Comparison of ENCODE assay signal across 13 mouse cellular contexts in the genomic region with DNA sequence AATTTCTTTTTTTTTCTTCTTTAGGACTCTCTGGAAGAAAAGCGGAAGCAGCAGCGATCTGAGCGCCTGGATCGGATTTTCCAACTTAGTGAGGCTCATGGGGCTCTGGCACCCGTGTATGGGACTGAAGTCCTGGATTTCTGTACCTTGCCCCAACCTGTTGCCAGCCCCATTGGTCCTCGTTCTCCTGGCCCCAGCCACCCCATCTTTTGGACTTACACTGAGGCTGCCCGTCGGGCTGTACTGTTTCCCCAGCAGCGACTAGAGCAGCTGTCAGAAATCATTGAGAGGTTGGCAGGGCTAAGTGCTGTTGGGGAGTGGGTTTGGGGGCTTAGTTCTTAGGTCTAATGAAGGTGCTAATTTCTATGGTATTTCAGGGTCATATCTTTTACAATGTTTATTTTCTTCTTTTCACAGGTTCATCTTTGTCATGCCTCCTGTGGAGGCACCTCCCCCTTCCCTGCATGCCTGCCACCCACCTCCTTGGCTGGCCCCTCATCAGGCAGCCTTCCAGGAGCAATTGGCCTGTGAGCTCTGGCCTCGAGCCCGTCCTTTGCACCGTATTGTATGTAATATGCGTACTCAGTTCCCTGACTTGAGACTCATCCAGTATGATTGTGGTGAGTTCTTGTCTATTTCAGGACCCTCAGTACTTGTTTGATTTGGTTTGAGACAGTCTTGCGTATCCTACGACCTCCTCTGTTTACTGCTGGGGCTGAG. TPM values are rescaled to one million over a fixed set of nuclear protein-coding genes. Genes with fewer than 3 reads are reported as not detected.
A peak's percentile ranks its signal among the peaks of the same experiment; 100 is the strongest.
DNase-seq lines count a peak whose midpoint lies in the region; ATAC-seq and TF ChIP-seq lines count a peak whose summit lies in the region.
"Had no signal": no experiment of that assay in that cellular context is flagged by ENCODE, and none has a peak within 500 bp of the region (broad histone marks: within the 10 kb centered on the region; RNA-seq: fewer than 3 reads in every experiment).

No protein-coding gene starts in this region.

- H3K36me3 ChIP-seq in forebrain, embryonic 14.5 days (ENCODE audit: control insufficient read depth, insufficient read depth, low read length): peaks cover 82% of the 10 kb centered on the region
- H3K36me3 ChIP-seq in forebrain, embryonic 12.5 days (replicated peaks): peaks cover 78% of the 10 kb centered on the region
- H3K36me3 ChIP-seq in kidney, adult 2 months (ENCODE audit: control insufficient read depth, insufficient read depth, low read length): peaks cover 20% of the 10 kb centered on the region

- no peak overlapping the region for H3K27ac ChIP-seq in forebrain, embryonic 14.5 days (ENCODE audit: low read depth, low read length)
- no peak overlapping the region for H3K27ac ChIP-seq in forebrain, embryonic 12.5 days
- H3K27ac ChIP-seq in kidney, adult 2 months (ENCODE audit: insufficient read depth, low read depth, low read length): no peak overlapping the region
- H3K27ac ChIP-seq: limb, embryonic 15.5 days had no signal

- no peaks in the 10 kb centered on the region for H3K9me3 ChIP-seq in forebrain, embryonic 14.5 days (replicated peaks; ENCODE audit: control insufficient read depth, low read length)
- H3K9me3 ChIP-seq in forebrain, embryonic 12.5 days: no peaks in the 10 kb centered on the region
- H3K9me3 ChIP-seq: limb, embryonic 15.5 days had no signal

- no peak for TF ChIP-seq POLR2A in kidney, adult 2 months (IDR thresholded peaks at IDR 0.05; ENCODE audit: low read depth, low read length)

- H3K4me1 ChIP-seq in forebrain, embryonic 14.5 days (ENCODE audit: control insufficient read depth, insufficient read depth, low read length): no peaks in the 10 kb centered on the region
- H3K4me1 ChIP-seq in forebrain, embryonic 12.5 days: no peaks in the 10 kb centered on the region
- no peaks in the 10 kb centered on the region for H3K4me1 ChIP-seq in kidney, adult 2 months (ENCODE audit: control insufficient read depth, insufficient read depth, low read length)
- H3K4me1 ChIP-seq: limb, embryonic 15.5 days had no signal

- H3K4me3 ChIP-seq in forebrain, embryonic 14.5 days (ENCODE audit: low read depth, low read length): no peak overlapping the region
- H3K4me3 ChIP-seq in forebrain, embryonic 12.5 days (replicated peaks): no peak overlapping the region
- H3K4me3 ChIP-seq in kidney, adult 2 months (ENCODE audit: insufficient read depth, low read depth, low read length): no peak overlapping the region
- H3K4me3 ChIP-seq: limb, embryonic 15.5 days had no signal

- no peak for TF ChIP-seq CTCF in kidney, adult 2 months (conservative IDR thresholded peaks at IDR 0.05; ENCODE audit: insufficient read depth, insufficient read length, low read depth, low read length)

- 77% methylated on average over 15 of the region's 15 CpGs for WGBS in forebrain, embryonic 14.5 days
- WGBS in forebrain, embryonic 12.5 days: 93% methylated on average over 15 of the region's 15 CpGs
- WGBS in kidney, adult 2 months: 78% methylated on average over 15 of the region's 15 CpGs

- H3K4me2 ChIP-seq in forebrain, embryonic 14.5 days (ENCODE audit: low read length): no peak overlapping the region
- H3K4me2 ChIP-seq in forebrain, embryonic 12.5 days: no peak overlapping the region
- H3K4me2 ChIP-seq: limb, embryonic 15.5 days had no signal

- no peak overlapping the region for H3K9ac ChIP-seq in forebrain, embryonic 14.5 days (ENCODE audit: low read length)
- no peak overlapping the region for H3K9ac ChIP-seq in forebrain, embryonic 12.5 days
- H3K9ac ChIP-seq: limb, embryonic 15.5 days had no signal

- H3K27me3 ChIP-seq in forebrain, embryonic 14.5 days (replicated peaks; ENCODE audit: control insufficient read depth, insufficient read depth, low read length): no peaks in the 10 kb centered on the region
- no peaks in the 10 kb centered on the region for H3K27me3 ChIP-seq in forebrain, embryonic 12.5 days
- no peaks in the 10 kb centered on the region for H3K27me3 ChIP-seq in kidney, adult 2 months (replicated peaks; ENCODE audit: control insufficient read depth, insufficient read depth, low read length)
- H3K27me3 ChIP-seq: limb, embryonic 15.5 days had no signal

- ATAC-seq in forebrain, embryonic 14.5 days: no peak
- no peak for ATAC-seq in forebrain, embryonic 12.5 days (ENCODE audit: low FRiP score)
- ATAC-seq: lung, postnatal 0 days had no signal

- peak; percentile 45 for DNase-seq in forebrain, embryonic 14.5 days (ENCODE audit: low spot score)
- peak; percentile 27 for DNase-seq in kidney, adult 2 months
- DNase-seq in kidney, postnatal 14 days: no peak
- peak; percentile 78 for DNase-seq in brain, adult 2 months (ENCODE audit: low read depth, low spot score)
- peak; percentile 36 to 66 for DNase-seq in heart, adult 9 months (ENCODE audit: low spot score in 2 of 2)
- no peak for DNase-seq in frontal cortex, postnatal 25 days (ENCODE audit: low spot score in 2 of 2)
- DNase-seq in embryo, embryonic 11 days: no peak
- DNase-seq: B cell, adult 2 months; thymus, adult 2 months had no signal

RNA-seq across cellular contexts. Expression of gene Tmem265, which starts 11.9 kb away (rescaled TPM):
- polyA plus RNA-seq in forebrain, embryonic 14.5 days (2014; fragmentation: Nextera tagmentation; extraction: Ambion mirVana): 4.1 and 4.7 TPM in 2 replicates
- 4.2 and 4.7 TPM in 2 replicates for polyA plus RNA-seq in forebrain, embryonic 12.5 days (2016; fragmentation: Nextera tagmentation; extraction: Ambion mirVana)
- polyA plus RNA-seq in kidney, adult 2 months (2012; rRNA removed): not detected in 2 replicates
- polyA plus RNA-seq: cortical plate, adult 2 months had no signal

RNA-seq across cellular contexts. Expression of gene Phkg2, which starts 23.9 kb away (rescaled TPM):
- polyA plus RNA-seq in forebrain, embryonic 14.5 days (2014; fragmentation: Nextera tagmentation; extraction: Ambion mirVana): 59.5 and 62.2 TPM in 2 replicates
- polyA plus RNA-seq in forebrain, embryonic 12.5 days (2016; fragmentation: Nextera tagmentation; extraction: Ambion mirVana): 56.6 and 60.7 TPM in 2 replicates
- 53.6 and 65.6 TPM in 2 replicates for polyA plus RNA-seq in kidney, adult 2 months (2012; rRNA removed)

RNA-seq across cellular contexts. Expression of gene Gm42715, which starts 29.9 kb away (rescaled TPM):
- 12.6 and 16.6 TPM in 2 replicates for polyA plus RNA-seq in forebrain, embryonic 14.5 days (2014; fragmentation: Nextera tagmentation; extraction: Ambion mirVana)
- polyA plus RNA-seq in forebrain, embryonic 12.5 days (2016; fragmentation: Nextera tagmentation; extraction: Ambion mirVana): 16.4 and 16.8 TPM in 2 replicates
- polyA plus RNA-seq in kidney, adult 2 months (2012; rRNA removed): 12.5 and 13.1 TPM in 2 replicates

RNA-seq across cellular contexts. Expression of gene Srcap, which starts 37.5 kb away (rescaled TPM):
- polyA plus RNA-seq in forebrain, embryonic 14.5 days (2014; fragmentation: Nextera tagmentation; extraction: Ambion mirVana): 25.3 and 43.6 TPM in 2 replicates
- polyA plus RNA-seq in forebrain, embryonic 12.5 days (2016; fragmentation: Nextera tagmentation; extraction: Ambion mirVana): 87.4 and 92.1 TPM in 2 replicates
- polyA plus RNA-seq in kidney, adult 2 months (2012; rRNA removed): 17.0 and 18.6 TPM in 2 replicates

RNA-seq across cellular contexts. Expression of gene Ccdc189, which starts 39.1 kb away (rescaled TPM):
- polyA plus RNA-seq in forebrain, embryonic 14.5 days (2014; fragmentation: Nextera tagmentation; extraction: Ambion mirVana): 12.5 and 12.8 TPM in 2 replicates
- 12.7 and 16.3 TPM in 2 replicates for polyA plus RNA-seq in forebrain, embryonic 12.5 days (2016; fragmentation: Nextera tagmentation; extraction: Ambion mirVana)
- 17.1 and 18.6 TPM in 2 replicates for polyA plus RNA-seq in kidney, adult 2 months (2012; rRNA removed)

Comparison
In these comparisons a context has a peak if more than half of its experiments do, and no peak if none do; other contexts are left out.
1. DNase-seq: peak in forebrain, embryonic 14.5 days (single experiment), kidney, adult 2 months (single experiment), brain, adult 2 months (single experiment) and heart, adult 9 months (2 of 2); none in kidney, postnatal 14 days (single experiment), frontal cortex, postnatal 25 days (0 of 2) and embryo, embryonic 11 days (single experiment).